Mouse (Mus musculus): Measurements from ENCODE around the gene Tmem30c. TPM values are rescaled to one million over a fixed set of nuclear protein-coding genes. Genes with fewer than 3 reads are reported as not detected.

The Tmem30c gene
- polyA plus RNA-seq (2014; fragmentation: Nextera tagmentation; extraction: Ambion mirVana): 0.37 TPM in 1 of 2 replicates, not detected in the other

DNA sequence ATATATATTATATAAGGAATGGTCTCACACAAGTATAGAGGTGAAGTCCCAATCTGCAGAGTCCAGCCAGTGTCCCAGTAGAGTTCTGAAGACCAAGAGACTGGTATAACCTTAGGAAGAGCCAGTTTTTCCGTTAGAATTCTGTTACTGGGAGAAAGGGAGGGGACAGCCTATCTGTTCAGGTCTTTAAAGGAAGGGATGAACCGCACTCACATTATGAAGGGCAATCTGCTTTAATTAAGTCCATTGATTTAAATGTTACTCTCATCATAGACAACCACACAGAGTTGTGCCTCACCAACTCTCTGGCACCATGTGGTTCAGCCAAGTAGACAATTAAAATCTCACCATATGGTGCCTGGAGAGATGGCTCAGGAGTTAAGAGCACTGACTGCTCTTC lies at the start of gene Tmem30c:
TSS of gene Tmem30c (minus strand) at position 101 of the 400 bp plus-strand sequence.
- Histone ChIP-seq H3K36me3 (ENCODE audit: control insufficient read depth, insufficient read depth, low read length) (no peaks in the 10 kb centered on the region), H3K4me3 (ENCODE audit: low read depth, low read length) (no peak within 1 kb of the TSS), H3K9me3 (replicated peaks; ENCODE audit: control insufficient read depth, low read length) (no peaks in the 10 kb centered on the region), H3K9ac (ENCODE audit: low read length) (no peak within 1 kb of the TSS), H3K27ac (ENCODE audit: low read depth, low read length) (no peak within 1 kb of the TSS), H3K4me2 (ENCODE audit: low read length) (no peak within 1 kb of the TSS), H3K27me3 (replicated peaks; ENCODE audit: control insufficient read depth, insufficient read depth, low read length) (no peaks in the 10 kb centered on the region), H3K4me1 (ENCODE audit: control insufficient read depth, insufficient read depth, low read length) (no peaks in the 10 kb centered on the region)
- ATAC-seq (no peak), DNase-seq (ENCODE audit: low spot score) (no peak)
- 74% methylated on average over 2 of the region's 2 CpGs for WGBS

DNA sequence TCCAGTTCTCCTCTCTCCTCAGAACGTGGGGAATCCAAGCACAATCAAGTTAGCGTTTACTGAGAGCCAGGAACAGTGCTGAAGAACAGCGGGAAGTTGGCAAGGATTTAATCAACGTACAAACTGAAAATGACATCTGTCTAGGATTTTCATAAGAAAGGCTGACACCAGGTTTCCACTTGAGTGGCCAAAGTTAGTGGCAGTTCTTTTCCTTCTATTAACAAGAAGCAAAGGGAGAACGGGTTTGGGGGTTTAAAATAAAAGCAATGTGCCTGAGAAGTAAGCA lies 47.9 kb upstream of the Tmem30c start:
- DNase-seq (ENCODE audit: low spot score) (peak; percentile 24), ATAC-seq (no peak)
- Histone ChIP-seq H3K36me3 (ENCODE audit: control insufficient read depth, insufficient read depth, low read length) (no peaks in the 10 kb centered on the region), H3K27ac (ENCODE audit: low read depth, low read length) (no peak overlapping the region), H3K4me3 (ENCODE audit: low read depth, low read length) (no peak overlapping the region), H3K9me3 (replicated peaks; ENCODE audit: control insufficient read depth, low read length) (no peaks in the 10 kb centered on the region), H3K4me1 (ENCODE audit: control insufficient read depth, insufficient read depth, low read length) (no peaks in the 10 kb centered on the region), H3K4me2 (ENCODE audit: low read length) (no peak overlapping the region), H3K9ac (ENCODE audit: low read length) (no peak overlapping the region), H3K27me3 (replicated peaks; ENCODE audit: control insufficient read depth, insufficient read depth, low read length) (no peaks in the 10 kb centered on the region)
- WGBS: 43% methylated on average over 5 of the region's 5 CpGs

DNA sequence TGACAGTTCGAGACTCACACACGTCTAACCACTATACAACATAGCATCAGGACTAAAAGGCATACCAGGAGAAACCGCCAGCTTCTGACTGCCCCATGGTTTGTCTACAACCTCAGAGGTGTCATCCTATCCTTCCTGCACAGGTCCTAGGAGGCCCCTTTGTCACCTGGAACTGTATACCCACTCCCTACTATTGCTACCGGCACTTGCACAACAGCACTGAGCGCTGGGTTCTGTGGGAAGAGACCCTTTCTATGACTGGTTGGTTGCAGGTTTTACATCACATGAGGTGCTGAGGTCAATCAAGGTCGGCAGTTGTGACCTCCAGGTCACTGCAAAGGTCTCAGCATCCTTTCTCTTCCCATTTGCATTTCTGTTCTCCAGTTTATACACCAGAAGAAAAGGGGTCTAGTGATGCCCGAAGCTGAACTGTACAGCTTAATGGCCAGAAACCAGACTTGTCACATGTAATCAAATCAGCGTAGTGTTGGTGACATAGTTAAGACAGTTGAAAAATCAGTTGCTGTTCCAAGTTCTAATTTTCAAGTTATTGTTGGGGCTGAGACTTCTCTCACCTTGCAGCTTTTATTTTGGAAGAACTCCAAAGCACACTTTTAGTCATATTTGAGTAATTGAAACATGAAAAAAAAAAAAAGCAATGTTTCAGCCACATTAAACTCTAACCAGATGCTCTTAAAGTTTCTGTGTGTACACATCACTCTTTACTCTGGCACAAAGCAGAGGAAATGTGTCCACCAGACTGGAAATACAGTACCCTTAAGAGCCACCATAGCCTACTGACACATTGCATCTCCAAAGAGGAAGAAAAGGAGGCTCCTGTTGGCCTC lies 47.3 kb upstream of the Tmem30c start:
- DNase-seq (ENCODE audit: low spot score): no peak
- no peaks in the 10 kb centered on the region for H3K9me3 ChIP-seq (replicated peaks; ENCODE audit: control insufficient read depth, low read length)
- WGBS: 89% methylated on average over 8 of the region's 8 CpGs

DNA sequence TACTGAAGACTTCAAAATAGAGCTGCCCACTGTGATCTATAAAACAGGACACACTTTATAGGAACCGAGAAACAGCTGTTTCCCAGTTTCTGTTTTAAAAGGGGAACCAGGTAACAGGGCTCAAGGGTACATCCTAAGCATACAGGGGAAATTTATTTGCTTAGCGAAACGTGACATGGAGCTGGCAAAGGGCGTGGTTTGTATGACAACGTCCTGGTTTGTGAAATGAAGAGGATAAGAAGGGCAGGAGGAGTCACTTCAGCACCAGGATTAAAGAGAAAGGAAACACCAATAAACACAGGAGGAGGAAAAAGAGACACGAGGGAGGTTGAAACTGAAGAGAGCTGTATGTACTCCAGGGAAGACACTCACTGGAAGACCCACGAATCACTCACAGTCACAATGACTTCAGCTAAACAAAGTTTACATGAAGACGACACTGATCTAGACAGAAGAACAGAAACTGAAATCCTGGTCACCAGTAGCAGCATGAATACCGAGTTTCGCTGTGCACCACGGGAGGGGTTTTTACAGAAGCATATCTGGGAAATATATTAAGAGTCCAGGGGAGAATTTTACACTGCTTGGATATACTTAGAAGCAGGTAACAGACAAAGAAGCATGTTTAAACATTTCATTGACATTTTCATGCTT lies 44.2 kb upstream of the Tmem30c start:
- ATAC-seq: no peak
- Histone ChIP-seq H3K27me3 (replicated peaks; ENCODE audit: control insufficient read depth, insufficient read depth, low read length) (no peaks in the 10 kb centered on the region), H3K4me2 (ENCODE audit: low read length) (no peak overlapping the region), H3K9me3 (replicated peaks; ENCODE audit: control insufficient read depth, low read length) (no peaks in the 10 kb centered on the region), H3K36me3 (ENCODE audit: control insufficient read depth, insufficient read depth, low read length) (no peaks in the 10 kb centered on the region), H3K9ac (ENCODE audit: low read length) (no peak overlapping the region), H3K4me3 (ENCODE audit: low read depth, low read length) (no peak overlapping the region), H3K27ac (ENCODE audit: low read depth, low read length) (no peak overlapping the region), H3K4me1 (ENCODE audit: control insufficient read depth, insufficient read depth, low read length) (no peaks in the 10 kb centered on the region)
- DNase-seq (ENCODE audit: low spot score): no peak
- WGBS: 87% methylated on average over 11 of the region's 11 CpGs

More for the DNA sequence above, 47.3 kb upstream of the Tmem30c start:
- no peak overlapping the region for H3K4me2 ChIP-seq (ENCODE audit: low read length)
- no peak overlapping the region for H3K4me3 ChIP-seq (ENCODE audit: low read depth, low read length)
- H3K27me3 ChIP-seq (replicated peaks; ENCODE audit: control insufficient read depth, insufficient read depth, low read length): no peaks in the 10 kb centered on the region
- H3K36me3 ChIP-seq (ENCODE audit: control insufficient read depth, insufficient read depth, low read length): no peaks in the 10 kb centered on the region
- no peak overlapping the region for H3K27ac ChIP-seq (ENCODE audit: low read depth, low read length)
- no peak for ATAC-seq
- no peaks in the 10 kb centered on the region for H3K4me1 ChIP-seq (ENCODE audit: control insufficient read depth, insufficient read depth, low read length)
- no peak overlapping the region for H3K9ac ChIP-seq (ENCODE audit: low read length)

DNA sequence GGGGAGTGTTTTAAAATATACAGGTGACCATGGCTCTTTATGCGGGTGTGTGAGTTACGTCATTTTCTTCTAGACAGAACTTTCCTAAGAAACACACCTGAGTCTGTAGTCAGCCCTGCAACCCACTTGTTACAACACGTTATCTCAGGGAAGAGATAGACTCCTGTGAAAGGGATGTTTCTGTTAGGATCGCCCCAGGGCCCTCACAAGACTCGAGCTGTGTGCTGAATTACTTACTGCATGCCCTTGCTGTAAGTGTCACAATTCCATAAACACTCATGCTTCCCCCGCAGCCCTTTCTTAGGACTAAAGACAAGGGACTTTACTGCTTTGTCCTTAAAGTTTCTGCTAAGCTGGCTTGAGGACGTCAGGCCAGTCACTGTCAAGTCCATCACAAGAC lies 39.6 kb upstream of the Tmem30c start:
- Histone ChIP-seq H3K36me3 (ENCODE audit: control insufficient read depth, insufficient read depth, low read length) (no peaks in the 10 kb centered on the region), H3K4me1 (ENCODE audit: control insufficient read depth, insufficient read depth, low read length) (no peaks in the 10 kb centered on the region), H3K27ac (ENCODE audit: low read depth, low read length) (no peak overlapping the region), H3K9me3 (replicated peaks; ENCODE audit: control insufficient read depth, low read length) (no peaks in the 10 kb centered on the region), H3K27me3 (replicated peaks; ENCODE audit: control insufficient read depth, insufficient read depth, low read length) (no peaks in the 10 kb centered on the region), H3K9ac (ENCODE audit: low read length) (no peak overlapping the region), H3K4me2 (ENCODE audit: low read length) (no peak overlapping the region), H3K4me3 (ENCODE audit: low read depth, low read length) (no peak overlapping the region)
- WGBS: 84% methylated on average over 7 of the region's 7 CpGs
- ATAC-seq (no peak), DNase-seq (ENCODE audit: low spot score) (no peak)

DNA sequence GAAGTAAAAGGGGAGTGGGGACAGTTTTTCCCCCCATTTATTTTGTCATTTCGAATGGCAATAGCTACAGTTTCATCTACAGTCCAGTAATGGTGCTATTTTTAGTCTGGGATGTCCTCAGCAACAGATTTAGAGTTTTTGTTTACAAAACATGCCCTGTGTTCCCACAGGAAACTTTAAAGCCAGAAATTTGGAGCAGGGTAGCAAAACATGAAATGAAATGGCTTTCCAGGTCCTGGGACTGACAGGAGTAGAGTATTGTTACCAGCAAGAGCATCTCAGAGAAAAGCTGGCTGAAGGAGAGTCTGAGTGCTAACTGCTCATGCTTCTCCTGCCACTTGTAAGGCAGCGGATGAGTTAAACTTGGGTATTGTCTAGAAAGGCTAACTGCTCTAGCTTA lies 37.4 kb upstream of the Tmem30c start:
- no peak for ATAC-seq
- H3K36me3 ChIP-seq (ENCODE audit: control insufficient read depth, insufficient read depth, low read length): no peaks in the 10 kb centered on the region
- H3K9ac ChIP-seq (ENCODE audit: low read length): no peak overlapping the region
- H3K4me2 ChIP-seq (ENCODE audit: low read length): no peak overlapping the region
- H3K4me3 ChIP-seq (ENCODE audit: low read depth, low read length): no peak overlapping the region
- DNase-seq (ENCODE audit: low spot score): no peak
- H3K27me3 ChIP-seq (replicated peaks; ENCODE audit: control insufficient read depth, insufficient read depth, low read length): no peaks in the 10 kb centered on the region
- H3K4me1 ChIP-seq (ENCODE audit: control insufficient read depth, insufficient read depth, low read length): no peaks in the 10 kb centered on the region
- no peaks in the 10 kb centered on the region for H3K9me3 ChIP-seq (replicated peaks; ENCODE audit: control insufficient read depth, low read length)
- no peak overlapping the region for H3K27ac ChIP-seq (ENCODE audit: low read depth, low read length)
- 81% methylated on average over 2 of the region's 2 CpGs for WGBS

DNA sequence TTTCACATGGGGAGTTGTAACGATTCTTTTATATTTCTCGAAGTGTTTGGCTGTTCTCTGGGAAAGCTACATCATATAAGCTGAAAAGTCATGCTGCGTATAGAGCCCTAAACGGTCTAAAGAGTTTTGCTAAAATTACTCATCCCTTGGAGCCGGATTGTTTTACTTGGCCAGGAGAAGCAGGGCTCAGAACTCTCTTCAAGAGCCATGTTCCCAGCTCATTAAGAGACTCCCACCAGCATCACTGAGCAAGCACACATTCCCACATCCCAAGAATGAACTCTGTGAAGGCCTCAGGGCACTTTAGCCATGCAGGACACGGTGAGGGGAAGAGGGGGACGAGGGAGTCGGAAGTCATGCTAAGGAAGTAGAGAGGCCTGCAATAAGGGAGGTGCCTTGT lies 36.4 kb upstream of the Tmem30c start:
- Histone ChIP-seq H3K27ac (ENCODE audit: low read depth, low read length) (no peak overlapping the region), H3K4me1 (ENCODE audit: control insufficient read depth, insufficient read depth, low read length) (no peaks in the 10 kb centered on the region), H3K9ac (ENCODE audit: low read length) (no peak overlapping the region), H3K9me3 (replicated peaks; ENCODE audit: control insufficient read depth, low read length) (no peaks in the 10 kb centered on the region), H3K27me3 (replicated peaks; ENCODE audit: control insufficient read depth, insufficient read depth, low read length) (no peaks in the 10 kb centered on the region), H3K36me3 (ENCODE audit: control insufficient read depth, insufficient read depth, low read length) (no peaks in the 10 kb centered on the region), H3K4me3 (ENCODE audit: low read depth, low read length) (no peak overlapping the region), H3K4me2 (ENCODE audit: low read length) (no peak overlapping the region)
- DNase-seq (ENCODE audit: low spot score) (no peak), ATAC-seq (no peak)
- 87% methylated on average over 8 of the region's 8 CpGs for WGBS

DNA sequence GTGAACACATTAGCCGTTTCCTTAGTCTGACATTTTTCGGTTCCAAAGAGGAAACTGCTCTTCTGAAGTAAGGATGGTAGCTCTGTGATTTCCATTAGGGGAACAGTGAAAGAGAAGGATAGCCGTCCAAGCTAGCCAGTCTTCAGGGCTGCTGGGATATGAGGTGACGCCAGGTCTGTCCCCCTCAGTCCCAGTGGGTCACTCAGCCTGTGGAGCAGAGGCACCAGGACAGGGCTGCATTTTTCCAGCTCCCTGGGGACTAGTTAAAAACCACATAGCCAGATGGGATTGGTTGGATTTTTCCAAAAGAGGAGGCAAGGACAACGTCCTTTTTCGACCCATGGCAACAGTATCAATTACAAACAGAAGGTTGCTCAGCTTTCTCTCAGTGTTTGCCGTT lies 34.3 kb upstream of the Tmem30c start:
- H3K27me3 ChIP-seq (replicated peaks; ENCODE audit: control insufficient read depth, insufficient read depth, low read length): no peaks in the 10 kb centered on the region
- no peak overlapping the region for H3K9ac ChIP-seq (ENCODE audit: low read length)
- no peaks in the 10 kb centered on the region for H3K4me1 ChIP-seq (ENCODE audit: control insufficient read depth, insufficient read depth, low read length)
- WGBS: 90% methylated on average over 7 of the region's 7 CpGs
- no peak for ATAC-seq
- H3K27ac ChIP-seq (ENCODE audit: low read depth, low read length): no peak overlapping the region
- DNase-seq (ENCODE audit: low spot score): no peak
- H3K4me3 ChIP-seq (ENCODE audit: low read depth, low read length): no peak overlapping the region
- H3K36me3 ChIP-seq (ENCODE audit: control insufficient read depth, insufficient read depth, low read length): no peaks in the 10 kb centered on the region
- H3K4me2 ChIP-seq (ENCODE audit: low read length): no peak overlapping the region
- H3K9me3 ChIP-seq (replicated peaks; ENCODE audit: control insufficient read depth, low read length): no peaks in the 10 kb centered on the region

All from forebrain, embryonic 14.5 days (tissue).